Mouse (Mus musculus) midbrain, embryonic 16.5 days (tissue): ENCODE data around the gene Pla2r1. TPM values are rescaled to one million over a fixed set of nuclear protein-coding genes. Genes with fewer than 3 reads are reported as not detected.

Source experiments
- ATAC-seq: fragments of 200-750 bp; cut with Nextera tagmentation; 2 replicates; pipeline ENCODE4 v1.8.0; 2017; ENCODE audit warnings: moderate TSS enrichment
- H3K27ac ChIP-seq: fragments of 300-500 bp; sonication (generic); 2 replicates; pipeline ENCODE4 v1.5.1; 2014; ENCODE audit warnings: mild to moderate bottlenecking, low read length, mixed read lengths
- H3K27me3 ChIP-seq: fragments of 300-500 bp; sonication (generic); 2 replicates; pipeline ENCODE4 v1.6.1; 2014; ENCODE audit warnings: low read depth, low read length, mixed read lengths; ENCODE audit not compliant: control insufficient read depth, insufficient read depth
- H3K36me3 ChIP-seq: fragments of 300-500 bp; sonication (generic); 2 replicates; pipeline ENCODE4 v1.6.1; 2014; ENCODE audit warnings: mild to moderate bottlenecking, low read length, moderate library complexity, mixed read lengths; ENCODE audit not compliant: control insufficient read depth, insufficient read depth
- H3K4me1 ChIP-seq: fragments of 300-500 bp; sonication (generic); 2 replicates; pipeline ENCODE4 v1.6.1; 2014; ENCODE audit warnings: mild to moderate bottlenecking, low read length, mixed read lengths; ENCODE audit not compliant: control insufficient read depth, insufficient read depth
- H3K4me2 ChIP-seq: fragments of 300-500 bp; sonication (generic); 2 replicates; pipeline ENCODE4 v1.6.1; 2014; ENCODE audit warnings: mild to moderate bottlenecking, low read length, mixed read lengths
- H3K4me3 ChIP-seq: fragments of 300-500 bp; sonication (generic); 2 replicates; pipeline ENCODE4 v1.5.1; 2014; ENCODE audit warnings: low read depth, mild to moderate bottlenecking, low read length, moderate library complexity, mixed read lengths
- H3K9ac ChIP-seq: fragments of 300-500 bp; sonication (generic); 2 replicates; pipeline ENCODE4 v1.6.1; 2014; ENCODE audit warnings: low read depth, low read length, mixed read lengths
- H3K9me3 ChIP-seq: fragments of 300-500 bp; sonication (generic); replicated peaks from 2 replicates; pipeline ENCODE4 v1.6.1; 2014; ENCODE audit warnings: mild to moderate bottlenecking, low read length, mixed read lengths; ENCODE audit not compliant: control insufficient read depth, poor library complexity, severe bottlenecking
- WGBS: fragments of 180-500 bp; shearing (Covaris S2); extraction: QIAGEN DNeasy Blood & Tissue Kit; methylation state at CpG from one replicate; pipeline ENCODE4 v1.1.7; 2014; 5-methylcytosine and 5-hydroxymethylcytosine counted together
- polyA plus RNA-seq: library from polyadenylated mRNA; unstranded; fragments of >200 nt; fragmentation: Nextera tagmentation; extraction: Ambion mirVana; gene quantifications from 2 replicates; pipeline ENCODE4 v1.2.1, GENCODE M21; 2015

Pla2r1 gene
- polyA plus RNA-seq, 1 experiment from 2014 or later, result 0.50 TPM

- Histone ChIP-seq H3K4me3 (no peak overlapping the region), H3K27ac (no peak overlapping the region), H3K27me3 (no peaks in the 10 kb centered on the region), H3K9me3 (no peaks in the 10 kb centered on the region), H3K9ac (no peak overlapping the region), H3K4me1 (no peaks in the 10 kb centered on the region), H3K4me2 (no peak overlapping the region), H3K36me3 (no peaks in the 10 kb centered on the region)
- WGBS, result 96% methylated on average over 15 of the region's 15 CpGs
- no peak for ATAC-seq
Measured at GRCm38 (mm10) chr2:60375608-60376107, 177.4 kb downstream of the Pla2r1 start.

- Histone ChIP-seq H3K4me1 (no peaks in the 10 kb centered on the region), H3K36me3 (no peaks in the 10 kb centered on the region), H3K27ac (no peak overlapping the region), H3K4me3 (no peak overlapping the region), H3K4me2 (no peak overlapping the region), H3K9me3 (no peaks in the 10 kb centered on the region), H3K27me3 (no peaks in the 10 kb centered on the region), H3K9ac (no peak overlapping the region)
- WGBS, result 93% methylated on average over 8 of the region's 8 CpGs
- no peak for ATAC-seq
Measured at GRCm38 (mm10) chr2:60375126-60375525, 178.0 kb downstream of the Pla2r1 start.

- no peaks in the 10 kb centered on the region for H3K27me3 ChIP-seq
- H3K9ac ChIP-seq, result no peak overlapping the region
- no peak overlapping the region for H3K27ac ChIP-seq
- ATAC-seq, result no peak
- H3K36me3 ChIP-seq, result no peaks in the 10 kb centered on the region
- H3K9me3 ChIP-seq, result no peaks in the 10 kb centered on the region
- 91% methylated on average over 5 of the region's 5 CpGs for WGBS
- no peak overlapping the region for H3K4me2 ChIP-seq
- no peak overlapping the region for H3K4me3 ChIP-seq
- no peaks in the 10 kb centered on the region for H3K4me1 ChIP-seq
Measured at GRCm38 (mm10) chr2:60370188-60370587, 182.9 kb downstream of the Pla2r1 start.

GRCm38 (mm10) chr2:60369454-60369853 is 183.7 kb downstream of the Pla2r1 start:
- no peaks in the 10 kb centered on the region for H3K4me1 ChIP-seq
- H3K9me3 ChIP-seq, result no peaks in the 10 kb centered on the region
- no peaks in the 10 kb centered on the region for H3K36me3 ChIP-seq
- H3K9ac ChIP-seq, result no peak overlapping the region
- no peak for ATAC-seq
- H3K4me3 ChIP-seq, result no peak overlapping the region
- H3K27ac ChIP-seq, result no peak overlapping the region
- no peaks in the 10 kb centered on the region for H3K27me3 ChIP-seq
- H3K4me2 ChIP-seq, result no peak overlapping the region
- WGBS, result 61% methylated on average over 4 of the region's 4 CpGs

GRCm38 (mm10) chr2:60367871-60368270 is 185.2 kb downstream of the Pla2r1 start:
- Histone ChIP-seq H3K9ac (no peak overlapping the region), H3K4me1 (no peaks in the 10 kb centered on the region), H3K36me3 (no peaks in the 10 kb centered on the region), H3K27ac (no peak overlapping the region), H3K27me3 (no peaks in the 10 kb centered on the region), H3K4me3 (no peak overlapping the region), H3K4me2 (no peak overlapping the region), H3K9me3 (no peaks in the 10 kb centered on the region)
- WGBS, result 93% methylated on average over 7 of the region's 7 CpGs
- no peak for ATAC-seq

Other genes with a start within 250 kb of the Pla2r1 start
- gene Ly75, start 170.0 kb downstream of the Pla2r1 start, polyA plus RNA-seq, result 1.6 TPM in 2 replicates
- gene Itgb6, start 169.3 kb upstream of the Pla2r1 start, polyA plus RNA-seq, result 0.12 TPM in 1 of 2 replicates, not detected in the other